Mouse (Mus musculus) limb, embryonic 15.5 days (tissue): ENCODE measurements around the gene Mdk. TPM values are rescaled to one million over a fixed set of nuclear protein-coding genes. Genes with fewer than 3 reads are reported as not detected.

Experiments used
- ATAC-seq: fragments of 200-750 bp; cut with Nextera tagmentation; 2 replicates; pipeline ENCODE4 v1.8.0; 2017; ENCODE audit warnings: low read depth, moderate TSS enrichment; ENCODE audit not compliant: insufficient number of reproducible peaks, low FRiP score, low TSS enrichment
- H3K27ac ChIP-seq: fragments of 300-500 bp; sonication (generic); 2 replicates; pipeline ENCODE4 v1.5.1; 2015; ENCODE audit warnings: moderate library complexity, mild to moderate bottlenecking, inconsistent platforms
- H3K27me3 ChIP-seq: fragments of 300-500 bp; sonication (generic); 2 replicates; pipeline ENCODE4 v1.6.1; 2015; ENCODE audit warnings: inconsistent platforms
- H3K36me3 ChIP-seq: fragments of 300-500 bp; sonication (generic); 2 replicates; pipeline ENCODE4 v1.6.1; 2015; ENCODE audit warnings: inconsistent platforms
- H3K4me1 ChIP-seq: fragments of 300-500 bp; sonication (generic); 2 replicates; pipeline ENCODE4 v1.6.1; 2015; ENCODE audit warnings: inconsistent platforms
- H3K4me2 ChIP-seq: fragments of 300-500 bp; sonication (generic); 2 replicates; pipeline ENCODE4 v1.6.1; 2015; ENCODE audit warnings: mild to moderate bottlenecking, inconsistent platforms
- H3K4me3 ChIP-seq: fragments of 300-500 bp; sonication (generic); 2 replicates; pipeline ENCODE4 v1.5.1; 2015; ENCODE audit warnings: mild to moderate bottlenecking, inconsistent platforms
- H3K9ac ChIP-seq: fragments of 300-500 bp; sonication (generic); 2 replicates; pipeline ENCODE4 v1.6.1; 2015; ENCODE audit warnings: inconsistent platforms
- H3K9me3 ChIP-seq: fragments of 300-500 bp; sonication (generic); 2 replicates; pipeline ENCODE4 v1.6.1; 2016; ENCODE audit warnings: inconsistent platforms
- WGBS: fragments of 180-500 bp; shearing (Covaris S2); methylation state at CpG from one replicate; pipeline ENCODE4 v1.1.7; 2015; 5-methylcytosine and 5-hydroxymethylcytosine counted together
- polyA plus RNA-seq: library from polyadenylated mRNA; unstranded; fragments of >200 nt; fragmentation: Nextera tagmentation; extraction: Ambion mirVana; gene quantifications from 2 replicates; pipeline ENCODE4 v1.2.1, GENCODE M21; 2015

Gene Mdk
- polyA plus RNA-seq, 1 experiment from 2014 or later, result 1,046 TPM

DNA sequence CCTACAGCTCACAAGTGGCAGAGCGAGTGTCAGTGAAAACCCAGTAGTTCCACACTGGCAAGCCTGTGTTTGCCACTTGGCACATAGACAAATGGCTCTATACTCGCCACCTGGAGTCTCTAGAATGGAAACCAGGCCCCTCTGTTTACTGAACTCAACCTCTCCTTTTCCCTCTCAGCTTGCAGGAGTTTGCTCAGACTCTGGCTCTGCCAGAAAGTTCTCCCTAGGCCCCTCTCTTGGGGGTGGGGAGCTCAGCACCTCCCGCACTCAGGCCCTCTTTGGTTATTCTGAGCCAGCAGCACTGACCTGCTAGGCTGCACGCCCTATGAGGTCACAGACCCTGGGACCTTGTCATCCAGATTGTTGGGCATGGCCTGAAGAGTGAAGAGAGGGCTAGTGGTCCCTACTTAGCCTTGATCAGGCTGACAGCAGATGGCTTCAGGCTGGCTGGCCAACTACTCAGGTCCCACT is 23.1 kb upstream of the Mdk start:
- Histone ChIP-seq H3K4me2 (no peak overlapping the region), H3K4me3 (no peak overlapping the region), H3K27me3 (no peaks in the 10 kb centered on the region), H3K27ac (no peak overlapping the region), H3K9me3 (no peaks in the 10 kb centered on the region), H3K4me1 (peaks cover 50% of the 10 kb centered on the region), H3K9ac (no peak overlapping the region), H3K36me3 (no peaks in the 10 kb centered on the region)
- ATAC-seq, result no peak
- 82% methylated on average over 4 of the region's 4 CpGs for WGBS

DNA sequence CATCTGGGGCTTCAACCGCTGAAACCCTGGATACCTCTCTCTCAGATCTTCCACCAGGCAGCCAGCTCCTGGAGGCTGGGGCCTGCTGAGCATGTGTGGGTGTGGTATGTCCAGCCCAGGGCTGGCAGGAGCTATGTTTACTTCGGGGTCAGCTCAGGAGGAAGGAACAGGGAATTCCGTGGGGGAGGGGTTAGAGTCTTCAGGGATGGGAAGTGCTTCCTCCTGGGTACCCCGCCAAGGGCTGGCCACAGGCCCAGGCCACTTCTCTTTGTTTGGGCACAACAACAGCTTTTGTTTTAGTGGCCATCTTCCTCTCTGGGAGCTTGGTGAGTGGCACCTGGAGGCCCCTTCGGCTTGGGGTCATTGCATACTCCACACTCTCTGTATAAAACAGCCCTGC is 21.7 kb upstream of the Mdk start:
- no peak overlapping the region for H3K9ac ChIP-seq

DNA sequence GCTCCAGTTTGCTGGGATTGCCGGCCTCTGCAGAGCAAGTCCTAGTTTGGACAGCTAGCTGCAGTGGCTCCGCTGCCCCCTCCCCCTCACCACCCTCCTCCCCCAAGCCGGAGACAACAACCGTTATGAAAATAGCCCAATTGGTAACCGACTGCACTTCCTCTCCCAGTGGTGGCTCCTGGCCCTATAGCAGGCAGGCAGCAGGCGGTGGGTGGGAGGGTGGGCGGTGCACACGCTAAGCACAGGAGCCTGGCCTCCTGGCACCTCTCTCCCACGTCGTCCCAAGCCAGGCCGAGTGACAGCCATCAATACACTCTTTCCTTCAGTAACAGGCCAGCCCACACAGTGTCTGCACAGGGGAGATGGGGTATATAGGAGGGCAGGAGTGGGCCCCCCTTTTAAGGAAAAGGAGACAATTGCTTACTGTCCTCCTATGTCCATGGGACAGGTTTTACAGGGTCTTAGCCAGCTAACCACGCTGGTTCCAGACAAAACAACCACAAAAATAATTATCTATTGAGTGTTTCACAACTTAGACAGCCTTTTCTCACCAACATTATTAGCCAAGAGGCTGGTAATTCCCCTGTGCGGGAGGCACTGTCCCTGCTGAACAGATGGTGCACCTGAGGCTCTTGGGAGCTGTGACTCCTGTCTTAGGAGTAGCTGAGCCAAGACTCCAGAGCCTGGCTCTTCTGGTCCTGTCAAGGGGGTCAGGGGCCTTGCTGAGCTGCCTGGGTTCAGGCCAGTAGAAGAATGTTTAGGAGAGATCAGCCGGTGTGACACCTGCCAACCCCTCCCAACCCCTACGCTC is 18.4 kb upstream of the Mdk start:
- H3K4me2 ChIP-seq, result peak overlapping the region; percentile 31
- no peaks in the 10 kb centered on the region; the same call in 1 of the 2 replicates for H3K36me3 ChIP-seq
- H3K27me3 ChIP-seq, result no peaks in the 10 kb centered on the region
- H3K4me1 ChIP-seq, result peaks cover 56% of the 10 kb centered on the region
- H3K9me3 ChIP-seq, result no peaks in the 10 kb centered on the region
- H3K27ac ChIP-seq, result peak overlapping the region; percentile 69
- 13% methylated on average over 15 of the region's 15 CpGs for WGBS
- H3K4me3 ChIP-seq, result peak overlapping the region; percentile 16
- H3K9ac ChIP-seq, result no peak overlapping the region
- ATAC-seq, result peak; percentile 27; the same call in 1 of the 2 replicates

More for the DNA sequence above, 21.7 kb upstream of the Mdk start:
- WGBS, result 24% methylated on average over 5 of the region's 5 CpGs
- H3K4me3 ChIP-seq, result no peak overlapping the region
- H3K36me3 ChIP-seq, result no peaks in the 10 kb centered on the region
- no peak overlapping the region for H3K4me2 ChIP-seq
- H3K9me3 ChIP-seq, result no peaks in the 10 kb centered on the region
- no peaks in the 10 kb centered on the region for H3K27me3 ChIP-seq
- H3K27ac ChIP-seq, result no peak overlapping the region
- no peak for ATAC-seq
- H3K4me1 ChIP-seq, result peaks cover 55% of the 10 kb centered on the region

DNA sequence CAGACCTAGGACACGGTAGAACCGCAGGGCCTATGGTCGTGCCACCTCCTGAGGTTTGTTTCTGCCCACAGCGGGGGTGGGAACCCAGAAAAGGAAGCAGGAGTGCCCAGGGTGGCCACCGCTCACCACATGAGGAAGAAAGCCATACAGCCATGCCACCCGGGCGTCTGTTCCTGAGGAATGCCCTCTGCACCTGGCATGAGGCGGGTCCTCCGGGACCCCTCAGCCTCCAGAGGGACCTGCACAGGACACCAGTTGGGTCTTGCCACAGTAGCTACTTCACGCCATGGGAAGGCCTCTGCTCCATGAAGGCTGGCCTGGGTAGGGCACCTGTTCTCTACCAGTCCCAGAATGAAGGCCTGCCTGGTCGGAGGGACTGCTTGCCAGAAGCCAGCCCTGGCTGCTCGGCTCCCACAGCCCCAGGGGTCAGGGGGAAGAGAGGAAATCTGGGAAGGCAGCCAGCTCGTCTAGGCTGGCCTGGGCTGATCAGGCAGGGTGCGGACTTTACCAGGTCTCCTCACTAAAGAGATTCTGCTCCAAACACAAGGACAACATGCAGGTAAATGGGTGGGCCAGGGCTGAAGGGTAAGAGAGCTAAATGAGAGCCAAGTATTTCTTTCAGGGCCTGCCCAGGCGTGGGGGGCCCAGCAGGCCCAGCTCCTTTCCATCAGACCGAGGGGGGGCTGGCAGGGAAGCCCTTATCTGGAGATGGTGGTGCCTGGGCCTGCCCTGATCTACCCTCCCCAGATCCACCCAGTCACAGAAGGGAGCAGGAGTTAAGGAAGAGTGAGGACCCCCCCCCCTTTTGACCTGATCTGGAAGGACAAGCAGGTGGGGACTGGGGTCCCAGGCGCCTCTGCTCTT is 17.5 kb upstream of the Mdk start:
- peak; percentile 30; the same call in 1 of the 2 replicates for ATAC-seq
- peak overlapping the region; percentile 16 for H3K4me3 ChIP-seq
- no peaks in the 10 kb centered on the region; the same call in 1 of the 2 replicates for H3K36me3 ChIP-seq
- H3K4me2 ChIP-seq, result peak overlapping the region; percentile 31
- no peaks in the 10 kb centered on the region for H3K9me3 ChIP-seq
- H3K4me1 ChIP-seq, result peaks cover 58% of the 10 kb centered on the region
- 59% methylated on average over 17 of the region's 17 CpGs for WGBS
- no peaks in the 10 kb centered on the region for H3K27me3 ChIP-seq
- no peak overlapping the region for H3K9ac ChIP-seq
- peak overlapping the region; percentile 69 for H3K27ac ChIP-seq

DNA sequence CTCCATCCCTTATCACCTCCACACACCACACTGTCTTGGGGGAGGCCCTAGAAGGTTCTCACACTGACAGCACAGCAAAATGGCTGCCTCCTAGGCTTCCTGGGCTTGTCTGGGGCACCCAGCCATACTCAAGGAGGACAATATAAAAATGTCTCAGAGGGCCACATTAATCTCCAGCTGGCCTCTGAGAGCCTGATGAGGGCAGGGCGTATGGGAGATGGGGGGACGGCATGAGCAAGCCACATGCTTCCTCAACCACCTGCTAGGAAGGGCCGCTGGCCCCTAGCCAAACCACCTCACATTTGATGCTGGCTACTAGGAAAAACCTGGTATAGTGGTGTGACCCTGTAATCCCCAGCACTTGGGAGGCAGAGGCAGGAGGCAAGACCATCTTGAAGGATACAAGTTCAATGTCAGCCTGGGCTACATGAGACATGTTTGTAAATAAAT is 16.7 kb upstream of the Mdk start:
- Histone ChIP-seq H3K27ac (no peak overlapping the region), H3K9ac (no peak overlapping the region), H3K4me1 (peaks cover 60% of the 10 kb centered on the region), H3K4me2 (no peak overlapping the region), H3K36me3 (no peaks in the 10 kb centered on the region; the same call in 1 of the 2 replicates), H3K4me3 (no peak overlapping the region), H3K27me3 (no peaks in the 10 kb centered on the region), H3K9me3 (no peaks in the 10 kb centered on the region)
- 52% methylated on average over 3 of the region's 3 CpGs for WGBS
- no peak for ATAC-seq

DNA sequence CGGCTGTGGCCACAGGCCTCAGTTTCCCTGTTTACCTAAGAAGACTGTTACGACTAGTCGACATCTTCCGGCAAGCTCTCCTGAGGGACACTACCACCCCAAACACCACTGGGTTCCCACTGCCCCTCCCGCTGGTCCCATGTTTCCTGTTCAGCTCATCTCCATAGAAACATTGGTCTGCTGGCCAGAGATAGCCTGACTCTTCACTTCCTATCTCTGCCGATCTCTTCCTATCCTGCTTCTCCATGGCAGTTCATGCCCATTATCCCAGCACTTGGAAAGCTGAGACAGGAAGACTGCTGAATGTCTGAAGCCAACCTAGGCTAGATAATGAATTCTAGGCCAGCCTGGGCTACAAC is 16.0 kb upstream of the Mdk start:
- Histone ChIP-seq H3K36me3 (no peaks in the 10 kb centered on the region; the same call in 1 of the 2 replicates), H3K4me3 (no peak overlapping the region), H3K9ac (no peak overlapping the region), H3K27me3 (no peaks in the 10 kb centered on the region), H3K4me1 (peaks cover 57% of the 10 kb centered on the region), H3K27ac (peak overlapping the region; percentile 33; the same call in 1 of the 2 replicates), H3K4me2 (no peak overlapping the region), H3K9me3 (no peaks in the 10 kb centered on the region)
- WGBS, result 73% methylated on average over 6 of the region's 6 CpGs
- no peak for ATAC-seq

DNA sequence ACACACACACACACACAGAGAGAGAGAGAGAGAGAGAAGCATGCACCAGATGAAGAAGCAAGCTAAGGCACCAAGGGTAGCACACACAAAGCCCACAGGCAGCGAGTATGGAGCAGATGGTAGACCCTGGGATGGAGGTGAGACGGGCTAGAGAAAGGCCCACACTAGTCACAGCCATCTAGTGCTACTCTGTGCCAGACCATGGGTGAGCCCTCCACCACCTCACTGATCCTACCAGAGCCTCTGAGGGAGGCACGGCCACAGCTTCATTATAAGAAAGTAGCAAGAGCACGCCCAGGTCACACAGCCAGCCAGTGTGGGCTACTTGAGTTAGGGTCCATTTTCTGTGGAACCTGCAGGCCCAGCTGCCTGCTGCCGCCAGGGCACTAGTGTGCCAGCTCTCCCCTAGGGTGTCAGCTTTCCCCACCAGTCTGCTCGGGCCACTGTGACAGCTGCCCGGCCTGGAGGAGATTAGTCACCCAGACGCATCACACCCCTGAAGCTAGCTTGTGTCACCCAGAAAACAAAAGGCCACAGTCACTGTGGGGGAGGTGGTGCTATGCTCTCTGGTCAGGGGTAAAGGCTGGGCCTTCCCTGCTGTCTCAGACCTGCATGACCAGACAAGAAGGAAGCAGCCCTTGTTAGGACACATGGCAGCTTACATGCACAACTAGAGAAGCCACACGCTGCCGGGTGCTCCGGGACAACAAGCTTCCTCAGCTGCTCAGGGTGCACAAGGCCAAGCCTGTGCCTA is 15.5 kb upstream of the Mdk start:
- ATAC-seq, result no peak
- H3K27ac ChIP-seq, result peak overlapping the region; percentile 57
- WGBS, result 55% methylated on average over 11 of the region's 11 CpGs
- no peak overlapping the region for H3K4me2 ChIP-seq
- H3K4me1 ChIP-seq, result peaks cover 57% of the 10 kb centered on the region
- H3K4me3 ChIP-seq, result no peak overlapping the region
- no peaks in the 10 kb centered on the region for H3K27me3 ChIP-seq
- H3K9ac ChIP-seq, result no peak overlapping the region
- H3K36me3 ChIP-seq, result no peaks in the 10 kb centered on the region; the same call in 1 of the 2 replicates
- no peaks in the 10 kb centered on the region for H3K9me3 ChIP-seq

DNA sequence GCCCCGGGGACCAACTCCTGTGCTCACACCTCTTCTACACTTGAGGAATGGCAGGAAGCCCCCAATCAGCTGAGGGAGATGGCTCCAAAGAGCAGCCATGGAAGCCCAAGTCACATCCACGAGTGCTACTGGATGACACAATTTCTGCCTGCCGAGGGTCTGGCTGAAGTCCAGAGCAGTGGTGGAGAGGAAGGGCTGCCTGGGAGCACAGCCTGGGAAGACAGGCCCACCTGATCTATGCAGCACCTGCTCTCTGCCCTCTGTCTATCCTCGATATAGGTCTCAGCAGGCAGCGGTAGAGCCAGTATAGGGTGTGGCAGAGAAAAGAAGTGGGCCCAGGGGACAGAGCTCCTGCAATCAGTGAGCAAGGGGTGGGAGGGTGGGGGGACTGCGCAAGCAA is 14.7 kb upstream of the Mdk start:
- Histone ChIP-seq H3K9ac (no peak overlapping the region), H3K36me3 (no peaks in the 10 kb centered on the region; the same call in 1 of the 2 replicates), H3K4me2 (no peak overlapping the region), H3K27ac (no peak overlapping the region), H3K27me3 (no peaks in the 10 kb centered on the region), H3K4me1 (peaks cover 57% of the 10 kb centered on the region), H3K4me3 (no peak overlapping the region), H3K9me3 (no peaks in the 10 kb centered on the region)
- no peak for ATAC-seq
- 59% methylated on average over 6 of the region's 6 CpGs for WGBS

DNA sequence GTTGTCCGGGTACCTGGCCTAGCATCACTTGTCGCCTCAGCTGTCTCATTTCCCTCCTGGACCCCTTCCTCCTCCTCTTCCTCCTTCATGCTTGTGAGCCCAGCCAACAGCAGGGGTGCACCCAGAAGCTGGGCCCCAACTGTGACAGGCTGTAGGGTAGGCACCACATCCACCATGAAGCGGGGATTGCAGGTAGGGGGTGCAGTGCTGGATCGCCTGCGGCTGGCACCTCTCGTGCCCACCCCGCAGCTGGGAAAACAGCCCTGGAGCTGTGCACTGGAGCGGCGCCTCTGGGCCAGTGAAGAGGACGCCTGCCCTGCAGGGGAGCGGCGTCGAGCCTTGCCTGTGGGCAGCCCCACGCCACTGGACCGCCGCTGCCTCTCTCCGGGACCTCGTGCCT is 13.4 kb upstream of the Mdk start, which contains the start of gene Gm9821:
TSS of gene Gm9821 (plus strand) at position 221 of the 400 bp plus-strand sequence.
- no peak for ATAC-seq
- H3K4me1 ChIP-seq, result peaks cover 53% of the 10 kb centered on the region
- peaks cover 4% of the 10 kb centered on the region for H3K36me3 ChIP-seq
- no peaks in the 10 kb centered on the region for H3K9me3 ChIP-seq
- H3K27ac ChIP-seq, result peak within 1 kb of the TSS; percentile 47
- no peak within 1 kb of the TSS for H3K4me3 ChIP-seq
- H3K27me3 ChIP-seq, result no peaks in the 10 kb centered on the region
- WGBS, result 93% methylated on average over 18 of the region's 18 CpGs
- no peak within 1 kb of the TSS for H3K4me2 ChIP-seq
- no peak within 1 kb of the TSS for H3K9ac ChIP-seq

DNA sequence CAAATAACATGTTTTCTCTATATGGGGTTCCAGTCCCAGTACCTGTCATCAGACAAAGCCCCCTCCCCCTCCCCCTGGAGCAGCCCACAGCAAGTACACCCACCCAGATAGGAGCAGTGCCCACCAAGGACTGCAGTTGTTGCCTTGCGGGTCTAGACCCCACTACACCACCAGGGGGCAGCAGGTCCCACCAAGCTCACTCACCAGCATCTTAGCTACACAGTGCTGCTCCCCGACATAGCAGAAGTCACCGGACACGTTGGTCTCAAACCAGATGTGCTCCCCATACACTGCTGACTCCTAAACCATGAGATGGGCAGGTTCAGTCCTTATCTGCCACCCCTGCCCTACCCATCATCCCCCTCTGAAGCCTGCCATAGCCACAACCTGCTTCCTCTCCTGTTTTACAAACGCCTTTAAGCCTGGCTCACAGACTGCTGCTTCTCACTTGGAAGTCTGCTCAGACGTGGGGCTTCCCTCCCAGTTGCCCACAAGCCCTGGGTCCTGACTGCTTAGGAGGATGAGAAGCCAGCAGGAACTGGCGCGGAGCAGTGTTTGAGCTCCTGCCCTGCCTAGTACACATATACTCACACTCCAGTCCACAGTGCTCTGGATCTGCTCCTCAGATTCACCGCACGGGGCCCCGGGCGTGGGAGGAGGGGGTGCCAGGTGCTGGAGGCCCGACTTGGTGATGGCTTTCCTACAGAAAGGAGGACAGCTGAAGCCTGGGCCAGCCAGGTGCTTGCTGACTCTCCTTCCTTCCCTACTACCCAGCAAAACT is 12.3 kb upstream of the Mdk start:
- Histone ChIP-seq H3K36me3 (peaks cover 15% of the 10 kb centered on the region), H3K4me3 (no peak overlapping the region), H3K4me2 (no peak overlapping the region), H3K27me3 (no peaks in the 10 kb centered on the region), H3K4me1 (peaks cover 42% of the 10 kb centered on the region), H3K9ac (no peak overlapping the region), H3K27ac (peak overlapping the region; percentile 47; the same call in 1 of the 2 replicates), H3K9me3 (no peaks in the 10 kb centered on the region)
- peak; percentile 36; the same call in 1 of the 2 replicates for ATAC-seq
- 41% methylated on average over 13 of the region's 13 CpGs for WGBS

DNA sequence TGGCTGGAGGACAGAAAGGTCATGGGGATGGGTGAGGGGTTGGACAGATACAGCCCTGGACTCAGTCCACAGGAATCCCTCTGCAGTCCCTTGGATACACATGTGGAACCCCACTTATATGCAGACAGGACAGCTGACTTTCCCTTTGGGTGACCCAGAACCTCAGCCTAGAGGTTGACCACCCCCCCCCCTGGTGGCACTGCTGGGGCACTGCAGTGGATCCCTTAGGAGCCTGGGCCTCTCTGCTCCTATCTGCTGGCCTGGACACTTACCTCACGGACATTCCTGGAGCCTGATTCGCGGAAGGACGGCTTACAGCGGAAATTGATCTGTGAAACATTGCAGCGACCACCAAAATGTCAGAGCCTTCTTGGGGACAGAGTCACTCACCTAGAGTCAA is 10.3 kb upstream of the Mdk start:
- no peak overlapping the region for H3K4me3 ChIP-seq
- no peaks in the 10 kb centered on the region for H3K9me3 ChIP-seq
- H3K27me3 ChIP-seq, result no peaks in the 10 kb centered on the region
- peaks cover 35% of the 10 kb centered on the region for H3K36me3 ChIP-seq
- no peak overlapping the region for H3K4me2 ChIP-seq
- H3K4me1 ChIP-seq, result peaks cover 25% of the 10 kb centered on the region
- 78% methylated on average over 6 of the region's 6 CpGs for WGBS
- no peak overlapping the region for H3K27ac ChIP-seq
- no peak for ATAC-seq
- H3K9ac ChIP-seq, result no peak overlapping the region
